Mouse (Mus musculus): ENCODE measurements at regions not wholly inside any gene's neighbourhood (a gene's known extent, or its start where the extent isn't known, plus 50 kb on each side); places are given as distances from the start of the nearest gene placed in this dataset.

GRCm38 (mm10) chr13:101824962-101825361 lies 56.9 kb upstream of the Pik3r1 start:
- H3K9me3 ChIP-seq (ENCODE audit: control insufficient read depth, low read length) = 0 out of 2 replicates have a peak, but pooled peaks cover 3% of the 10 kb centered on the region
- 86% methylated on average over 2 of the region's 2 CpGs for WGBS
- H3K4me2 ChIP-seq (ENCODE audit: low read length) = no peak overlapping the region
- no peak overlapping the region for H3K4me3 ChIP-seq (ENCODE audit: control insufficient read depth in 1 of 2, insufficient read depth in 1 of 2, low read depth in 1 of 2, low read length in 2 of 2)
- H3K36me3 ChIP-seq (ENCODE audit: control insufficient read depth, insufficient read depth, low read length) = no peaks in the 10 kb centered on the region
- no peak for ATAC-seq (ENCODE audit: insufficient number of reproducible peaks, insufficient read depth, low FRiP score, low read depth)
- H3K4me1 ChIP-seq (ENCODE audit: control insufficient read depth in 2 of 2, insufficient read depth in 2 of 2, low read length in 2 of 2) = no peaks in the 10 kb centered on the region
- H3K27ac ChIP-seq (replicated peaks in 1 of 2; ENCODE audit: control insufficient read depth in 1 of 2, insufficient read depth in 1 of 2, low read depth in 2 of 2, low read length in 2 of 2) = no peak overlapping the region
- no peaks in the 10 kb centered on the region for H3K27me3 ChIP-seq (ENCODE audit: control insufficient read depth, insufficient read depth, low read length)
- H3K9ac ChIP-seq (ENCODE audit: low read length) = no peak overlapping the region

DNA sequence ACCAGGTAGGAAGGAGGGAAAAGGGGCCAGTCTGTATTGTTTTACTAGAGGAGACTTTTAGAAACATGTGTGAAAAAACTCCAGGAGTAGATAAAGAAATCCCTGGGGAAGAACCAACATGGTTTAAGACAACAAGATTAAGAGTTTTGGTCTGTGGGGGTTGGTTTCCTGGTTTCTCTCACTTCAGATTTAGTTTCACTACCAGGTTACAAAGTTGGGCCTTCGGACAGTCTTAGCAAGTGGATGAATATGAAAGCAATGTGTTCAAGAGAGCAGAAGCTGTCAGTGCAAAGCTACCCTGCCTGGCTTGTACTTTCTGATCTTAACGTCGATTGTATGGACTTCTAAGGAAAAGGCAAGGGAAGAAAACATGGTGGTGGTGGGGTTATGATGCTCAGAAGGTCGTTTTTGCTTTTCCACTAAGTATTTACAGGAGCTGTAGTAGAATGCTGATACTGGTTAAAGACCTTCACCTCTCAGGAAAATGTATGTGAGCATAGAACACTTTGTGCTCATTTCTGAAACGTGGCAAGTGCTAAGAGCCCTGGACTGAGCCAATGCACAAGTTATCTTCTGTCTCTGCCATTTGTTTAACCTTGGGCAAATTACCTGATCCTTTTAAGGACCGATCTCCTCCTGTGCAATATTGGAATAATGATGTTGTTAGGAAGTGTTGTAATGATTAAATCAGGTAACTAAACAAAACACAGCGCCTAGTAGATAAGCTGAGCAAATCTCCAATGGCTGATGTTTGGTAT lies 64.0 kb upstream of the Pik3r1 start:
- H3K27ac ChIP-seq (replicated peaks in 1 of 2; ENCODE audit: control insufficient read depth in 1 of 2, insufficient read depth in 1 of 2, low read depth in 2 of 2, low read length in 2 of 2) = no peak overlapping the region
- no peaks in the 10 kb centered on the region for H3K4me1 ChIP-seq (ENCODE audit: control insufficient read depth in 2 of 2, insufficient read depth in 2 of 2, low read length in 2 of 2)
- no peaks in the 10 kb centered on the region for H3K36me3 ChIP-seq (ENCODE audit: control insufficient read depth, insufficient read depth, low read length)
- ATAC-seq (ENCODE audit: insufficient number of reproducible peaks, insufficient read depth, low FRiP score, low read depth) = no peak
- H3K4me2 ChIP-seq (ENCODE audit: low read length) = no peak overlapping the region
- 69% methylated on average over 7 of the region's 7 CpGs for WGBS
- H3K9ac ChIP-seq (ENCODE audit: low read length) = no peak overlapping the region
- H3K9me3 ChIP-seq (ENCODE audit: control insufficient read depth, low read length) = no peaks in the 10 kb centered on the region
- no peaks in the 10 kb centered on the region for H3K27me3 ChIP-seq (ENCODE audit: control insufficient read depth, insufficient read depth, low read length)
- H3K4me3 ChIP-seq (ENCODE audit: control insufficient read depth in 1 of 2, insufficient read depth in 1 of 2, low read depth in 1 of 2, low read length in 2 of 2) = no peak overlapping the region

GRCm38 (mm10) chr13:101834546-101834945 lies 66.5 kb upstream of the Pik3r1 start:
- Histone ChIP-seq H3K27ac (replicated peaks in 1 of 2; ENCODE audit: control insufficient read depth in 1 of 2, insufficient read depth in 1 of 2, low read depth in 2 of 2, low read length in 2 of 2) (no peak overlapping the region), H3K27me3 (ENCODE audit: control insufficient read depth, insufficient read depth, low read length) (no peaks in the 10 kb centered on the region), H3K4me3 (ENCODE audit: control insufficient read depth in 1 of 2, insufficient read depth in 1 of 2, low read depth in 1 of 2, low read length in 2 of 2) (no peak overlapping the region), H3K36me3 (ENCODE audit: control insufficient read depth, insufficient read depth, low read length) (no peaks in the 10 kb centered on the region), H3K9ac (ENCODE audit: low read length) (no peak overlapping the region), H3K4me1 (ENCODE audit: control insufficient read depth in 2 of 2, insufficient read depth in 2 of 2, low read length in 2 of 2) (no peaks in the 10 kb centered on the region; a peak in 1 of 4 replicates), H3K9me3 (ENCODE audit: control insufficient read depth, low read length) (no peaks in the 10 kb centered on the region), H3K4me2 (ENCODE audit: low read length) (no peak overlapping the region)
- 77% methylated on average over 4 of the region's 4 CpGs for WGBS
- ATAC-seq (ENCODE audit: insufficient number of reproducible peaks, insufficient read depth, low FRiP score, low read depth) = no peak

- no peak overlapping the region for H3K9ac ChIP-seq (ENCODE audit: low read length)
- H3K4me3 ChIP-seq (ENCODE audit: control insufficient read depth in 1 of 2, insufficient read depth in 1 of 2, low read depth in 1 of 2, low read length in 2 of 2) = no peak overlapping the region
- no peak overlapping the region for H3K4me2 ChIP-seq (ENCODE audit: low read length)
- H3K4me1 ChIP-seq (ENCODE audit: control insufficient read depth in 2 of 2, insufficient read depth in 2 of 2, low read length in 2 of 2) = no peaks in the 10 kb centered on the region; a peak in 1 of 4 replicates
- H3K36me3 ChIP-seq (ENCODE audit: control insufficient read depth, insufficient read depth, low read length) = no peaks in the 10 kb centered on the region
- no peak for ATAC-seq (ENCODE audit: insufficient number of reproducible peaks, insufficient read depth, low FRiP score, low read depth)
- no peaks in the 10 kb centered on the region for H3K9me3 ChIP-seq (ENCODE audit: control insufficient read depth, low read length)
- 54% methylated on average over 1 of the region's 1 CpGs for WGBS
- no peak overlapping the region for H3K27ac ChIP-seq (replicated peaks in 1 of 2; ENCODE audit: control insufficient read depth in 1 of 2, insufficient read depth in 1 of 2, low read depth in 2 of 2, low read length in 2 of 2)
- no peaks in the 10 kb centered on the region for H3K27me3 ChIP-seq (ENCODE audit: control insufficient read depth, insufficient read depth, low read length)
Observed at GRCm38 (mm10) chr13:101836992-101837391, 69.0 kb upstream of the Pik3r1 start.

DNA sequence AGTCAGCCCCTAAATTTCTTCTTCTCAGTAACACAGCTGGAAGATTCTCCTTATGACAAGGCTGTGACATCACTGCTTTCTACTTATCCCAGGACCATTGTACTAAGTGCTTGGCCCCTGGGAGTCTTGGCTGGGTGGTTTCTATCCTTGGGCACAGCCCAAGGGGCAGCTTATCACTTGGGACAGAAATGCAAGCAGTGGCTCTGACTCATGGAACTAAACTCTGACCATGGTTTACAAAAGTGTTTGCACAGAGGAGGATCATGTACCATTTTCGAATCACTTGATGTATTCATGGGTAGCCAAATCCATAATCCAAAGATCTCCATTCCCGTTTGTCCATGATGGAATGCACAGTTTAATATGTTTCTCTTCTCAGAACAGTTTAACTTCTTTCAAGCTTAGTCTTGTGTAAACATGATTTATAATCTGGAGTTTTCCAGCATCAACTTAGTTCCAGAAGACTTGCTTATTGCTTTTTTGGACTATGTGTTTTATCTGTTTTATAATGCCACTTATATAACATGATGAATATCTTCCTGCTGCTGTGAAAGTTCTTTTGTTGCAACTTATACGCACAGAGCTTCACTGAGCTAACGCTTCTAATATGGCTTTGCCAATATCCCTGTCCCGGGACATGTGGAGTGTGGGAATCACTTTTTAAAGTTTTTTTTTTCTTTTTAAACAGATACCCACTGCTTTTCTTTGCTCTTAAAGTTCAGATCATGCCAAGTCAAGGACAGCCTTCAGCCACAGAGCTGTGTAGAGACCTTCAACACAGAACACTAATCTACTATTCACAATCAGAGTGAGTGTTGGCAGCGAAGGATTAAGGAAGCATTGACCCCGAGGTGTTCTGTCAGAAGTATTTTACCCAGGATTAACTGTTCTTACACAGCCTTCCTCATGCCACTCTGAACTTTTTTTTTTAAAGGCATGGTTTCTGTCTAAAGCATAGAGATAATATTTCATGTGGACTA lies 76.7 kb upstream of the Pik3r1 start:
- no peaks in the 10 kb centered on the region for H3K36me3 ChIP-seq (ENCODE audit: control insufficient read depth, insufficient read depth, low read length)
- no peaks in the 10 kb centered on the region for H3K27me3 ChIP-seq (ENCODE audit: control insufficient read depth, insufficient read depth, low read length)
- no peak overlapping the region for H3K9ac ChIP-seq (ENCODE audit: low read length)
- no peak overlapping the region for H3K4me2 ChIP-seq (ENCODE audit: low read length)
- peaks cover 0 to 2% of the 10 kb centered on the region in 2 experiments; a peak in 1 of 4 replicates for H3K4me1 ChIP-seq (ENCODE audit: control insufficient read depth in 2 of 2, insufficient read depth in 2 of 2, low read length in 2 of 2)
- no peak overlapping the region for H3K4me3 ChIP-seq (ENCODE audit: control insufficient read depth in 1 of 2, insufficient read depth in 1 of 2, low read depth in 1 of 2, low read length in 2 of 2)
- no peaks in the 10 kb centered on the region for H3K9me3 ChIP-seq (ENCODE audit: control insufficient read depth, low read length)
- 53% methylated on average over 7 of the region's 7 CpGs for WGBS
- no peak for ATAC-seq (ENCODE audit: insufficient number of reproducible peaks, insufficient read depth, low FRiP score, low read depth)
- H3K27ac ChIP-seq (replicated peaks in 1 of 2; ENCODE audit: control insufficient read depth in 1 of 2, insufficient read depth in 1 of 2, low read depth in 2 of 2, low read length in 2 of 2) = no peak overlapping the region

DNA sequence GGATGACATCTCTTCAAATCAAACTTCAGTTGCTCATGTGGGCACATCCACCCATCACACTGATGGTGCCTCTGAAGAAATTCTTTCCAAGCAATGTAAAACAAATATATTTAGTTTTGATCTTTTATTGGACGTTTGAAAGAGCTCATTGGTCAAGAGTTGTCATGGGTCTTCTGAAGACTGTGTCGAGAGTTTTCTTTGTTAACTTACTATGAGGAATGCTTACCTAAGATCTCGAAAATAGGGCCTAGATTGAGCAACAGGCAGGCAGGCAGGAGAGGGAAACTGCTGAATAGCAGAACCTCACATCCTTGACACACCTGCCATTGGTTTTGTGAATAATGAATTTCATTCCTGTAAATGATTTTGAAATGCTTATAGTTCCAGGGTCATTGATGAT lies 78.0 kb upstream of the Pik3r1 start:
- Histone ChIP-seq H3K27me3 (ENCODE audit: control insufficient read depth, insufficient read depth, low read length) (no peaks in the 10 kb centered on the region), H3K9me3 (ENCODE audit: control insufficient read depth, low read length) (no peaks in the 10 kb centered on the region), H3K27ac (replicated peaks in 1 of 2; ENCODE audit: control insufficient read depth in 1 of 2, insufficient read depth in 1 of 2, low read depth in 2 of 2, low read length in 2 of 2) (no peak overlapping the region), H3K9ac (ENCODE audit: low read length) (no peak overlapping the region), H3K36me3 (ENCODE audit: control insufficient read depth, insufficient read depth, low read length) (no peaks in the 10 kb centered on the region), H3K4me2 (ENCODE audit: low read length) (no peak overlapping the region), H3K4me1 (ENCODE audit: control insufficient read depth in 2 of 2, insufficient read depth in 2 of 2, low read length in 2 of 2) (peaks cover 0 to 2% of the 10 kb centered on the region in 2 experiments; a peak in 1 of 4 replicates), H3K4me3 (ENCODE audit: control insufficient read depth in 1 of 2, insufficient read depth in 1 of 2, low read depth in 1 of 2, low read length in 2 of 2) (no peak overlapping the region)
- no peak for ATAC-seq (ENCODE audit: insufficient number of reproducible peaks, insufficient read depth, low FRiP score, low read depth)
- WGBS = 73% methylated on average over 3 of the region's 3 CpGs

- ATAC-seq (ENCODE audit: insufficient number of reproducible peaks, insufficient read depth, low FRiP score, low read depth) = no peak
- H3K27ac ChIP-seq (replicated peaks in 1 of 2; ENCODE audit: control insufficient read depth in 1 of 2, insufficient read depth in 1 of 2, low read depth in 2 of 2, low read length in 2 of 2) = no peak overlapping the region
- no peak overlapping the region for H3K4me3 ChIP-seq (ENCODE audit: control insufficient read depth in 1 of 2, insufficient read depth in 1 of 2, low read depth in 1 of 2, low read length in 2 of 2)
Observed at GRCm38 (mm10) chr13:101847879-101848600, 80.0 kb upstream of the Pik3r1 start.

More at GRCm38 (mm10) chr13:101847879-101848600, 80.0 kb upstream of the Pik3r1 start:
- H3K4me2 ChIP-seq (ENCODE audit: low read length) = no peak overlapping the region
- no peaks in the 10 kb centered on the region for H3K9me3 ChIP-seq (ENCODE audit: control insufficient read depth, low read length)
- H3K9ac ChIP-seq (ENCODE audit: low read length) = no peak overlapping the region
- WGBS = 72% methylated on average over 12 of the region's 12 CpGs
- peaks cover 0 to 2% of the 10 kb centered on the region in 2 experiments; a peak in 1 of 4 replicates for H3K4me1 ChIP-seq (ENCODE audit: control insufficient read depth in 2 of 2, insufficient read depth in 2 of 2, low read length in 2 of 2)
- H3K27me3 ChIP-seq (ENCODE audit: control insufficient read depth, insufficient read depth, low read length) = no peaks in the 10 kb centered on the region
- H3K36me3 ChIP-seq (ENCODE audit: control insufficient read depth, insufficient read depth, low read length) = no peaks in the 10 kb centered on the region
